In genomic region chr5:115011519-115012261, GRCm38 (mm10) we compare ENCODE assay signal across 8 mouse cellular contexts. TPM values are rescaled to one million over a fixed set of nuclear protein-coding genes. Genes with fewer than 3 reads are reported as not detected.
A peak's percentile ranks its signal among the peaks of the same experiment; 100 is the strongest.
DNase-seq lines count a peak whose midpoint lies in the region; ATAC-seq and TF ChIP-seq lines count a peak whose summit lies in the region.

No protein-coding gene starts in this region.

- TF ChIP-seq CTCF in Patski (IDR thresholded peaks at IDR 0.05), result no peak

- peak overlapping the region; percentile 98 for H3K4me3 ChIP-seq in hindbrain, embryonic 12.5 days

- peak; percentile 32 for ATAC-seq in Patski
- peak; percentile 44 for ATAC-seq in hindbrain, embryonic 12.5 days (ENCODE audit: low FRiP score)

- H3K27ac ChIP-seq in hindbrain, embryonic 12.5 days, result peak overlapping the region; percentile 93

- no peaks in the 10 kb centered on the region for H3K36me3 ChIP-seq in hindbrain, embryonic 12.5 days

- peaks cover 32% of the 10 kb centered on the region for H3K4me1 ChIP-seq in hindbrain, embryonic 12.5 days

- POLR2A ChIA-PET in Patski (lab: Charles Lee), result interaction anchor here (0.6 kb wide), 1 partner anchor 73 kb away, joined by 3 read pairs; no protein-coding TSS in a partner anchor

- no peaks in the 10 kb centered on the region for H3K27me3 ChIP-seq in Patski
- no peaks in the 10 kb centered on the region for H3K27me3 ChIP-seq in hindbrain, embryonic 12.5 days

- under 1% methylated on average over 61 of the region's 63 CpGs for WGBS in hindbrain, embryonic 12.5 days

- peak overlapping the region; percentile 98 for H3K9ac ChIP-seq in hindbrain, embryonic 12.5 days

- CTCF ChIA-PET in Patski (lab: Charles Lee), result no interaction called here

- in situ Hi-C loops in Patski (cut with MboI; ENCODE audit: low pct_unique_long_range_greater_than_20kb), result no loop called here

- no peaks in the 10 kb centered on the region for H3K9me3 ChIP-seq in hindbrain, embryonic 12.5 days (replicated peaks)

- DNase-seq in Patski (ENCODE audit: low read depth, low spot score), result no peak
- DNase-seq in cerebellum, adult 9-11 months, result peak; percentile 68
- DNase-seq in frontal cortex, postnatal 10 days (ENCODE audit: low spot score in 2 of 2), result peak; percentile 34 to 56
- DNase-seq in layer of hippocampus, postnatal 25 days (ENCODE audit: extremely low spot score in 1 of 2, low spot score in 1 of 2), result peak; percentile 22 to 41
- peak; percentile 51 for DNase-seq in lung, postnatal 36 days
- DNase-seq in retina, embryonic 14.5 days (ENCODE audit: low spot score), result peak; percentile 51
- DNase-seq in thymus, postnatal 4 days, result peak; percentile 76

- H3K4me2 ChIP-seq in hindbrain, embryonic 12.5 days (replicated peaks), result peak overlapping the region; percentile 97

RNA-seq across cellular contexts. Expression of gene Sppl3, which starts 0.8 kb away (rescaled TPM):
- 71.9 TPM for polyA plus RNA-seq in Patski (2021)
- polyA plus RNA-seq in hindbrain, embryonic 12.5 days (2016; fragmentation: Nextera tagmentation; extraction: Ambion mirVana), result 27.5 and 31.1 TPM in 2 replicates
- 10 to 100 TPM; 84.7 to 85.9 TPM for total RNA-seq in layer of hippocampus, postnatal 25 days (2021)

RNA-seq across cellular contexts. Expression of gene Hnf1a, which starts 40.8 kb away (rescaled TPM):
- polyA plus RNA-seq in Patski (2021), result 0.05 TPM
- polyA plus RNA-seq in hindbrain, embryonic 12.5 days (2016; fragmentation: Nextera tagmentation; extraction: Ambion mirVana), result 0.06 TPM in 1 of 2 replicates, not detected in the other
- total RNA-seq in layer of hippocampus, postnatal 25 days (2021), result not detected
